Mouse (Mus musculus): Measurements from ENCODE around the gene Cecr2. TPM values are rescaled to one million over a fixed set of nuclear protein-coding genes. Genes with fewer than 3 reads are reported as not detected.

Cecr2 gene
- total and polyA plus RNA-seq, 3 experiments, result 2.5 to 24.9 (median 6.2) TPM

GRCm38 (mm10) chr6:120648205-120648604 is 18.0 kb upstream of the Cecr2 start:
- peaks cover 14% of the 10 kb centered on the region for H3K27me3 ChIP-seq (ENCODE audit: insufficient read depth, low read length)
- no peaks in the 10 kb centered on the region for H3K9me3 ChIP-seq (replicated peaks)
- TF ChIP-seq TAL1 (conservative IDR thresholded peaks at IDR 0.05; ENCODE audit: low read depth, low read length) (no peak), CTCF (IDR thresholded peaks at IDR 0.05; ENCODE audit: low read depth, low read length) (no peak)
- ATAC-seq (ENCODE audit: extremely low read depth, insufficient number of reproducible peaks, low FRiP score, poor library complexity, severe bottlenecking), result no peak
- H3K4me3 ChIP-seq (ENCODE audit: low read depth, low read length), result no peak overlapping the region
- DNase-seq (ENCODE audit: low spot score), result no peak
- no peaks in the 10 kb centered on the region for H3K4me1 ChIP-seq (ENCODE audit: insufficient read depth, low read depth, low read length)
- no peaks in the 10 kb centered on the region for H3K36me3 ChIP-seq (replicated peaks)

GRCm38 (mm10) chr6:120652666-120653065 is 13.5 kb upstream of the Cecr2 start:
- H3K4me3 ChIP-seq (ENCODE audit: low read depth, low read length), result no peak overlapping the region
- TF ChIP-seq CTCF (IDR thresholded peaks at IDR 0.05; ENCODE audit: low read depth, low read length) (no peak), TAL1 (conservative IDR thresholded peaks at IDR 0.05; ENCODE audit: low read depth, low read length) (no peak), GATA2 (IDR thresholded peaks at IDR 0.05; ENCODE audit: borderline replicate concordance, low read depth, low read length) (no peak), GATA1 (IDR thresholded peaks at IDR 0.05; ENCODE audit: borderline replicate concordance, low read length) (no peak), POLR2AphosphoS5 (IDR thresholded peaks at IDR 0.05; ENCODE audit: insufficient replicate concordance, low read depth, low read length) (no peak)
- no peaks in the 10 kb centered on the region for H3K4me1 ChIP-seq (ENCODE audit: insufficient read depth, low read depth, low read length)
- H3K36me3 ChIP-seq (replicated peaks), result no peaks in the 10 kb centered on the region
- peaks cover 9% of the 10 kb centered on the region; the same call in 1 of the 2 replicates for H3K27me3 ChIP-seq (ENCODE audit: insufficient read depth, low read length)
- DNase-seq (ENCODE audit: low spot score) (no peak), ATAC-seq (ENCODE audit: extremely low read depth, insufficient number of reproducible peaks, low FRiP score, poor library complexity, severe bottlenecking) (no peak)
- H3K9me3 ChIP-seq (replicated peaks), result no peaks in the 10 kb centered on the region

GRCm38 (mm10) chr6:120655702-120656101 is 10.5 kb upstream of the Cecr2 start:
- no peaks in the 10 kb centered on the region for H3K9me3 ChIP-seq (replicated peaks)

GRCm38 (mm10) chr6:120658848-120659247 is 7.3 kb upstream of the Cecr2 start:
- Histone ChIP-seq H3K4me3 (ENCODE audit: low read depth, low read length) (no peak overlapping the region), H3K9me3 (replicated peaks) (no peaks in the 10 kb centered on the region), H3K4me1 (ENCODE audit: insufficient read depth, low read depth, low read length) (no peaks in the 10 kb centered on the region), H3K36me3 (replicated peaks) (no peaks in the 10 kb centered on the region), H3K27me3 (ENCODE audit: insufficient read depth, low read length) (peaks cover 3% of the 10 kb centered on the region; the same call in 1 of the 2 replicates)
- ATAC-seq (ENCODE audit: extremely low read depth, insufficient number of reproducible peaks, low FRiP score, poor library complexity, severe bottlenecking) (no peak), DNase-seq (ENCODE audit: low spot score) (no peak)
- no peak for TF ChIP-seq CTCF (IDR thresholded peaks at IDR 0.05; ENCODE audit: low read depth, low read length)
- TF ChIP-seq TAL1 (conservative IDR thresholded peaks at IDR 0.05; ENCODE audit: low read depth, low read length), result no peak
- no peak for TF ChIP-seq POLR2AphosphoS5 (IDR thresholded peaks at IDR 0.05; ENCODE audit: insufficient replicate concordance, low read depth, low read length)
- TF ChIP-seq GATA1 (IDR thresholded peaks at IDR 0.05; ENCODE audit: borderline replicate concordance, low read length), result no peak
- no peak for TF ChIP-seq GATA2 (IDR thresholded peaks at IDR 0.05; ENCODE audit: borderline replicate concordance, low read depth, low read length)

More at GRCm38 (mm10) chr6:120655702-120656101, 10.5 kb upstream of the Cecr2 start:
- no peak for ATAC-seq (ENCODE audit: extremely low read depth, insufficient number of reproducible peaks, low FRiP score, poor library complexity, severe bottlenecking)
- Histone ChIP-seq H3K36me3 (replicated peaks) (no peaks in the 10 kb centered on the region), H3K27me3 (ENCODE audit: insufficient read depth, low read length) (no peaks in the 10 kb centered on the region; the same call in 1 of the 2 replicates), H3K4me3 (ENCODE audit: low read depth, low read length) (no peak overlapping the region), H3K4me1 (ENCODE audit: insufficient read depth, low read depth, low read length) (no peaks in the 10 kb centered on the region)
- TF ChIP-seq CTCF (IDR thresholded peaks at IDR 0.05; ENCODE audit: low read depth, low read length) (no peak), GATA1 (IDR thresholded peaks at IDR 0.05; ENCODE audit: borderline replicate concordance, low read length) (no peak), POLR2AphosphoS5 (IDR thresholded peaks at IDR 0.05; ENCODE audit: insufficient replicate concordance, low read depth, low read length) (no peak), GATA2 (IDR thresholded peaks at IDR 0.05; ENCODE audit: borderline replicate concordance, low read depth, low read length) (no peak)
- no peak for DNase-seq (ENCODE audit: low spot score)

GRCm38 (mm10) chr6:120665415-120665815 is 754 bp upstream of the Cecr2 start:
- no peaks in the 10 kb centered on the region for H3K36me3 ChIP-seq (replicated peaks)
- peaks cover 10% of the 10 kb centered on the region for H3K9me3 ChIP-seq (replicated peaks)
- TF ChIP-seq GATA1 (IDR thresholded peaks at IDR 0.05; ENCODE audit: borderline replicate concordance, low read length), result no peak
- no peak for TF ChIP-seq TAL1 (conservative IDR thresholded peaks at IDR 0.05; ENCODE audit: low read depth, low read length)
- TF ChIP-seq CTCF (IDR thresholded peaks at IDR 0.05; ENCODE audit: low read depth, low read length), result no peak
- TF ChIP-seq POLR2AphosphoS5 (IDR thresholded peaks at IDR 0.05; ENCODE audit: insufficient replicate concordance, low read depth, low read length), result no peak
- no peak for TF ChIP-seq GATA2 (IDR thresholded peaks at IDR 0.05; ENCODE audit: borderline replicate concordance, low read depth, low read length)
- H3K27me3 ChIP-seq (ENCODE audit: insufficient read depth, low read length), result peaks cover 36% of the 10 kb centered on the region
- DNase-seq (ENCODE audit: low spot score) (peak; percentile 43), ATAC-seq (ENCODE audit: extremely low read depth, insufficient number of reproducible peaks, low FRiP score, poor library complexity, severe bottlenecking) (peak; percentile 57)
- H3K4me3 ChIP-seq (ENCODE audit: low read depth, low read length), result peak overlapping the region; percentile 75
- H3K4me1 ChIP-seq (ENCODE audit: insufficient read depth, low read depth, low read length), result peaks cover 13% of the 10 kb centered on the region

- ATAC-seq (ENCODE audit: extremely low read depth, insufficient number of reproducible peaks, low FRiP score, poor library complexity, severe bottlenecking) (no peak), DNase-seq (ENCODE audit: low spot score) (peak; percentile 6)
- TF ChIP-seq CTCF (IDR thresholded peaks at IDR 0.05; ENCODE audit: low read depth, low read length) (no peak), GATA2 (IDR thresholded peaks at IDR 0.05; ENCODE audit: borderline replicate concordance, low read depth, low read length) (no peak), TAL1 (conservative IDR thresholded peaks at IDR 0.05; ENCODE audit: low read depth, low read length) (no peak), POLR2AphosphoS5 (IDR thresholded peaks at IDR 0.05; ENCODE audit: insufficient replicate concordance, low read depth, low read length) (no peak), GATA1 (IDR thresholded peaks at IDR 0.05; ENCODE audit: borderline replicate concordance, low read length) (no peak)
- Histone ChIP-seq H3K4me1 (ENCODE audit: insufficient read depth, low read depth, low read length) (peaks cover 13% of the 10 kb centered on the region), H3K27me3 (ENCODE audit: insufficient read depth, low read length) (peaks cover 36% of the 10 kb centered on the region), H3K4me3 (ENCODE audit: low read depth, low read length) (peak overlapping the region; percentile 75), H3K9me3 (replicated peaks) (peaks cover 10% of the 10 kb centered on the region), H3K36me3 (replicated peaks) (no peaks in the 10 kb centered on the region)
Measured at GRCm38 (mm10) chr6:120666761-120667421, 722 bp downstream of the Cecr2 start.
